Comparison of ENCODE assay signal across 16 mouse cellular contexts in the genomic region with DNA sequence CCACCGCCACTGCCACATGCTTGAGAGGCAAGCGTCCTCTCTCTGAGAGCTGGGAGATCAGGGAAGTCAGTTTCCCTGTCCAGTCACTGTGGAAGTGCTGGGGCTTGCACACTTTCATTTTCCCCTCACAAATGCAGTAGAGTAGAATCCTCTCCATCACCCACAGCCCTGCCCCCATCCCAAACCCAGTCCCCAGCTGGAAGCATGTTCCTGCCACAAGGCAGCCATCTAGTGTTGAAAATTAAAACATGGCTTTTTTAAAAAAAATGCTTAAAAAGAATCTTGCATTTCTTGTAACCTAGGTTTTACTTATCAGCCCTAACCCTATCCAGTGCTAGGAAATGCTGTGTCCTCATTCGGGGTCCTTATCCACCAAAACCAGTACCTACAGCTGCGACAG. TPM values are rescaled to one million over a fixed set of nuclear protein-coding genes. Genes with fewer than 3 reads are reported as not detected.
A peak's percentile ranks its signal among the peaks of the same experiment; 100 is the strongest.
DNase-seq lines count a peak whose midpoint lies in the region; ATAC-seq and TF ChIP-seq lines count a peak whose summit lies in the region.
"Had no signal": no experiment of that assay in that cellular context is flagged by ENCODE, and none has a peak within 500 bp of the region (broad histone marks: within the 10 kb centered on the region; RNA-seq: fewer than 3 reads in every experiment).

No protein-coding gene starts in this region.

- intact Hi-C loops in heart, postnatal 10 days (cut with DNase I): loop anchor here (5.0 kb wide), 2 partner anchors 68 to 102 kb away; a partner anchor contains a TSS
- intact Hi-C loops in left cerebral cortex, adult 2 months (cut with DNase I): loop anchor here (5.0 kb wide), 1 partner anchor 148 kb away; a partner anchor contains a TSS

- H3K27ac ChIP-seq in left cerebral cortex, adult 2 months: no peak overlapping the region
- no peak overlapping the region for H3K27ac ChIP-seq in heart, embryonic 11.5 days (ENCODE audit: low read depth, low read length)
- H3K27ac ChIP-seq: embryonic facial prominence, embryonic 13.5 days; midbrain, embryonic 12.5 days; neural tube, embryonic 12.5 days; stomach, embryonic 15.5 days had no signal

- TF ChIP-seq CTCF in left cerebral cortex, adult 2 months (IDR thresholded peaks at IDR 0.05): peak; percentile 32

- no peaks in the 10 kb centered on the region for H3K4me1 ChIP-seq in heart, embryonic 11.5 days (ENCODE audit: control insufficient read depth, insufficient read depth, low read length)
- H3K4me1 ChIP-seq: embryonic facial prominence, embryonic 13.5 days; midbrain, embryonic 12.5 days; neural tube, embryonic 12.5 days; stomach, embryonic 15.5 days had no signal

- no peak overlapping the region for H3K4me3 ChIP-seq in left cerebral cortex, adult 2 months
- no peak overlapping the region for H3K4me3 ChIP-seq in heart, embryonic 11.5 days (ENCODE audit: low read depth, low read length)
- H3K4me3 ChIP-seq: embryonic facial prominence, embryonic 13.5 days; midbrain, embryonic 12.5 days; neural tube, embryonic 12.5 days; stomach, embryonic 15.5 days had no signal

- H3K9me3 ChIP-seq in heart, embryonic 11.5 days (replicated peaks; ENCODE audit: control insufficient read depth, low read length): no peaks in the 10 kb centered on the region
- H3K9me3 ChIP-seq: embryonic facial prominence, embryonic 13.5 days; midbrain, embryonic 12.5 days; neural tube, embryonic 12.5 days; stomach, embryonic 15.5 days had no signal

- H3K4me2 ChIP-seq in heart, embryonic 11.5 days: no peak overlapping the region
- H3K4me2 ChIP-seq: embryonic facial prominence, embryonic 13.5 days; midbrain, embryonic 12.5 days; neural tube, embryonic 12.5 days; stomach, embryonic 15.5 days had no signal

- peak; percentile 30 for DNase-seq in heart, adult 11 months
- no peak for DNase-seq in heart, postnatal 10 days
- DNase-seq in left cerebral cortex, adult 2 months (ENCODE audit: extremely low spot score in 1 of 2, low spot score in 2 of 2): no peak
- no peak for DNase-seq in left cerebral cortex, adult 18-20 months (ENCODE audit: low spot score in 2 of 2)
- peak; percentile 29 for DNase-seq in right cerebral cortex, postnatal 14 days
- DNase-seq in right cerebral cortex, adult 18-20 months: no peak
- DNase-seq: gastrocnemius, postnatal 25 days had no signal

- WGBS in heart, embryonic 11.5 days (ENCODE audit: insufficient replicate concordance): 79% methylated on average over 3 of the region's 4 CpGs

- H3K36me3 ChIP-seq in heart, embryonic 11.5 days (ENCODE audit: control insufficient read depth, insufficient read depth, low read length): no peaks in the 10 kb centered on the region
- H3K36me3 ChIP-seq: embryonic facial prominence, embryonic 13.5 days; midbrain, embryonic 12.5 days; neural tube, embryonic 12.5 days; stomach, embryonic 15.5 days had no signal

- H3K27me3 ChIP-seq in heart, embryonic 11.5 days (ENCODE audit: control insufficient read depth, insufficient read depth, low read length): no peaks in the 10 kb centered on the region
- H3K27me3 ChIP-seq: embryonic facial prominence, embryonic 13.5 days; midbrain, embryonic 12.5 days; neural tube, embryonic 12.5 days; stomach, embryonic 15.5 days had no signal

- H3K9ac ChIP-seq in heart, embryonic 11.5 days (ENCODE audit: low read depth, low read length): no peak overlapping the region
- H3K9ac ChIP-seq: embryonic facial prominence, embryonic 13.5 days; midbrain, embryonic 12.5 days; neural tube, embryonic 12.5 days; stomach, embryonic 15.5 days had no signal

- peak; percentile 50 for ATAC-seq in megakaryocyte-erythroid progenitor cell, adult 5-6 weeks (replicated peaks; ENCODE audit: low FRiP score, low TSS enrichment, poor library complexity, severe bottlenecking)
- no peak for ATAC-seq in heart, embryonic 11.5 days (replicated peaks; ENCODE audit: insufficient number of reproducible peaks, low FRiP score, low TSS enrichment)
- ATAC-seq: CD4-positive, CD25-positive, alpha-beta regulatory T cell, adult 4 months; forebrain, embryonic 14.5 days; inflammation-experienced regulatory T-cells, adult 6 months had no signal

RNA-seq across cellular contexts. Expression of a gene that starts 4.2 kb away (rescaled TPM):
- under 1 TPM; 0.26 to 0.45 TPM for total RNA-seq in heart, postnatal 10 days (2021)
- under 1 TPM; 0.23 to 0.36 TPM for total RNA-seq in left cerebral cortex, adult 2 months (2021)
- total RNA-seq in left cerebral cortex, adult 18-20 months (2021): under 1 TPM; 0.14 to 0.28 TPM
- total RNA-seq in megakaryocyte-erythroid progenitor cell, adult 5-6 weeks (2014; fragmentation: Nextera tagmentation): not detected in 2 replicates
- total RNA-seq in megakaryocyte-erythroid progenitor cell, adult 5-6 weeks (2017): not detected in 2 replicates
- not detected in 2 replicates for polyA plus RNA-seq in heart, embryonic 11.5 days (2014; fragmentation: Nextera tagmentation; extraction: Ambion mirVana)
- polyA plus RNA-seq: CD4-positive, CD25-positive, alpha-beta regulatory T cell, adult 4 months; embryonic facial prominence, embryonic 13.5 days; inflammation-experienced regulatory T-cells, adult 6 months; midbrain, embryonic 12.5 days had no signal

RNA-seq across cellular contexts. Expression of a gene that starts 22.8 kb away (rescaled TPM):
- total RNA-seq in heart, postnatal 10 days (2021): 10 to 100 TPM; 56.5 to 68.8 TPM
- total RNA-seq in left cerebral cortex, adult 2 months (2021): 10 to 100 TPM; 20.5 to 21.5 TPM
- total RNA-seq in left cerebral cortex, adult 18-20 months (2021): 10 to 100 TPM; 20.1 to 20.6 TPM
- 78.8 and 91.1 TPM in 2 replicates for total RNA-seq in megakaryocyte-erythroid progenitor cell, adult 5-6 weeks (2014; fragmentation: Nextera tagmentation)
- 53.1 and 89.0 TPM in 2 replicates for total RNA-seq in megakaryocyte-erythroid progenitor cell, adult 5-6 weeks (2017)
- 35.5 and 41.1 TPM in 2 replicates for polyA plus RNA-seq in heart, embryonic 11.5 days (2014; fragmentation: Nextera tagmentation; extraction: Ambion mirVana)

Comparison
In these comparisons a context has a peak if more than half of its experiments do, and no peak if none do; other contexts are left out.
1. DNase-seq: peak in heart, adult 11 months (single experiment) and right cerebral cortex, postnatal 14 days (single experiment); none in heart, postnatal 10 days (0 of 2), left cerebral cortex, adult 2 months (0 of 2), left cerebral cortex, adult 18-20 months (0 of 2) and right cerebral cortex, adult 18-20 months (single experiment).